Mouse (Mus musculus) ES-Bruce4 (cell line): ENCODE data around the gene Txndc11.

Experiments
- CTCF ChIP-seq: IDR thresholded peaks from one replicate; pipeline ENCODE4 v1.8.1; 2011; ENCODE audit warnings: low read depth, low read length
- EP300 ChIP-seq: IDR thresholded peaks from 2 replicates; pipeline ENCODE4 v1.6.1; 2011; ENCODE audit warnings: low read depth, low read length; ENCODE audit not compliant: insufficient read depth
- POLR2A ChIP-seq: IDR thresholded peaks from one replicate; pipeline ENCODE4 v1.8.1; 2011; ENCODE audit warnings: low read length; ENCODE audit not compliant: insufficient read depth

- TF ChIP-seq POLR2A (no peak), CTCF (no peak), EP300 (no peak)
Measured at GRCm38 (mm10) chr16:11109198-11109740, 25.2 kb downstream of the Txndc11 start.
